Mouse (Mus musculus) central nervous system, embryonic 14 days (tissue): ENCODE results near the gene Arhgap23. TPM values are rescaled to one million over a fixed set of nuclear protein-coding genes. Genes with fewer than 3 reads are reported as not detected.

Experiments
- polyA plus RNA-seq: library from polyadenylated mRNA; depleted of rRNA; stranded (reverse); fragments of >200 nt; gene quantifications from 2 replicates; pipeline ENCODE4 v1.2.3, GENCODE M21; 2012; rRNA removed

The Arhgap23 gene
- polyA plus RNA-seq = 22.6 and 28.7 TPM in 2 replicates

GRCm38 (mm10) chr11:97415330-97415711, at the start of gene Arhgap23:
TSS of gene Arhgap23 (plus strand) at chr11:97415533.

GRCm38 (mm10) chr11:97499865-97500719, 84.8 kb downstream of the Arhgap23 start, which contains the start of gene 4933428G20Rik:
TSS of gene 4933428G20Rik (minus strand) at chr11:97500340.

Other genes with a start within 250 kb of the Arhgap23 start
- 135 and 137 TPM in 2 replicates for gene Kpnb1, start 227.7 kb upstream of the Arhgap23 start, polyA plus RNA-seq
- 102 and 105 TPM in 2 replicates for gene Npepps, start 134.9 kb upstream of the Arhgap23 start, polyA plus RNA-seq
- gene Mrpl45, start 99.8 kb upstream of the Arhgap23 start, polyA plus RNA-seq = 26.5 and 26.7 TPM in 2 replicates
- 0.31 and 0.36 TPM in 2 replicates for gene Gpr179, start 63.5 kb upstream of the Arhgap23 start, polyA plus RNA-seq
- 27.7 and 31.3 TPM in 2 replicates for gene Socs7, start 53.0 kb upstream of the Arhgap23 start, polyA plus RNA-seq
- gene 4933428G20Rik, start 84.8 kb downstream of the Arhgap23 start, polyA plus RNA-seq = 0.13 and 0.14 TPM in 2 replicates
- gene Srcin1, start 160.7 kb downstream of the Arhgap23 start, polyA plus RNA-seq = 43.7 and 46.2 TPM in 2 replicates
- 7.0 and 8.6 TPM in 2 replicates for gene Epop, start 214.2 kb downstream of the Arhgap23 start, polyA plus RNA-seq
- 37.3 and 40.5 TPM in 2 replicates for gene Mllt6, start 247.9 kb downstream of the Arhgap23 start, polyA plus RNA-seq